Mouse (Mus musculus) heart, embryonic 11.5 days (tissue): Measurements from ENCODE around the gene Malrd1. TPM values are rescaled to one million over a fixed set of nuclear protein-coding genes. Genes with fewer than 3 reads are reported as not detected.
"Not testable (repeated sequence)": the region's sequence is repeated elsewhere in the genome, so short reads cannot be mapped to it uniquely, and the experiment has no call there.

Experiments
- ATAC-seq: fragments of 200-750 bp; cut with Nextera tagmentation; replicated peaks from 2 replicates; pipeline ENCODE4 v1.8.0; 2017; ENCODE audit warnings: moderate library complexity; ENCODE audit not compliant: insufficient number of reproducible peaks, low FRiP score, low TSS enrichment
- H3K27ac ChIP-seq: fragments of 300-500 bp; sonication (generic); 2 replicates; pipeline ENCODE4 v1.5.1; 2014; ENCODE audit warnings: mild to moderate bottlenecking, low read depth, low read length
- H3K27me3 ChIP-seq: fragments of 300-500 bp; sonication (generic); 2 replicates; pipeline ENCODE4 v1.6.1; 2014; ENCODE audit warnings: mild to moderate bottlenecking, low read length, mixed read lengths; ENCODE audit not compliant: control insufficient read depth, insufficient read depth
- H3K36me3 ChIP-seq: fragments of 300-500 bp; sonication (generic); 2 replicates; pipeline ENCODE4 v1.6.1; 2014; ENCODE audit warnings: mild to moderate bottlenecking, low read length, moderate library complexity, mixed read lengths; ENCODE audit not compliant: control insufficient read depth, insufficient read depth
- H3K4me1 ChIP-seq: fragments of 300-500 bp; sonication (generic); 2 replicates; pipeline ENCODE4 v1.6.1; 2014; ENCODE audit warnings: low read length; ENCODE audit not compliant: control insufficient read depth, insufficient read depth
- H3K4me2 ChIP-seq: fragments of 300-500 bp; sonication (generic); 2 replicates; pipeline ENCODE4 v1.6.1; 2014; ENCODE audit warnings: mild to moderate bottlenecking, moderate library complexity
- H3K4me3 ChIP-seq: fragments of 300-500 bp; sonication (generic); 2 replicates; pipeline ENCODE4 v1.5.1; 2014; ENCODE audit warnings: low read depth, low read length
- H3K9ac ChIP-seq: fragments of 300-500 bp; sonication (generic); 2 replicates; pipeline ENCODE4 v1.6.1; 2014; ENCODE audit warnings: mild to moderate bottlenecking, low read depth, low read length, moderate library complexity
- H3K9me3 ChIP-seq: fragments of 300-500 bp; sonication (generic); replicated peaks from 2 replicates; pipeline ENCODE4 v1.6.1; 2016; ENCODE audit warnings: low read length; ENCODE audit not compliant: control insufficient read depth
- WGBS: fragments of 180-500 bp; shearing (Covaris S2); extraction: QIAGEN DNeasy Blood & Tissue Kit; methylation state at CpG from one replicate; pipeline ENCODE4 v1.1.7; 2014; ENCODE audit not compliant: insufficient replicate concordance; 5-methylcytosine and 5-hydroxymethylcytosine counted together
- polyA plus RNA-seq: library from polyadenylated mRNA; unstranded; fragments of >200 nt; fragmentation: Nextera tagmentation; extraction: Ambion mirVana; gene quantifications from 2 replicates; pipeline ENCODE4 v1.2.1, GENCODE M21; 2014

Gene Malrd1
- polyA plus RNA-seq, 1 experiment from 2014 or later = not detected

- H3K4me2 ChIP-seq = no peak overlapping the region
- H3K4me3 ChIP-seq = no peak overlapping the region
- no peaks in the 10 kb centered on the region for H3K9me3 ChIP-seq
- no peak overlapping the region for H3K9ac ChIP-seq
- H3K4me1 ChIP-seq = no peaks in the 10 kb centered on the region
- ATAC-seq = no peak
- H3K27me3 ChIP-seq = no peaks in the 10 kb centered on the region
- no peaks in the 10 kb centered on the region for H3K36me3 ChIP-seq
- H3K27ac ChIP-seq = no peak overlapping the region
- WGBS = 76% methylated on average over 1 of the region's 1 CpGs
Measured at GRCm38 (mm10) chr2:15932340-15932739, 406.1 kb downstream of the Malrd1 start.

DNA sequence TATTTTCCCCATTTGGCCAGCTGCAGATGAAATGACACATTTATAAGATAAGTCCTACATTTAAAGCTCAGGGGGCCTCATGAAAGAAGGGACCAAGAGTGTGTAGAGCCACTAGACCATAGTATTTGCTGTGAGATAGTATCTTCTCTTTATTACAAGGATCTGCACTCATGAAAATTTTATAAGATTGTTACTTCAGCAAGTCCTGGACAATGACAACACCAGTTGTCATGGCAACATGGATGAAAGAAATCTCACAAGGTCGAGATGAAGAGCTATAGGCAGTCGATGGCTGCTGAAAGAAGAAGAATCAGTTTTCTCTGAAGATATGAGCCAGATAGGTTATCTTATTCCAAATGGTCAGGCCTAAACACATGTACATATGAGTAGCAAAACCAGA lies 476.6 kb downstream of the Malrd1 start:
- no peak for ATAC-seq
- Histone ChIP-seq H3K27me3 (no peaks in the 10 kb centered on the region), H3K4me1 (no peaks in the 10 kb centered on the region), H3K27ac (no peak overlapping the region), H3K4me2 (no peak overlapping the region), H3K9me3 (no peaks in the 10 kb centered on the region), H3K9ac (no peak overlapping the region), H3K4me3 (no peak overlapping the region), H3K36me3 (no peaks in the 10 kb centered on the region)
- 63% methylated on average over 2 of the region's 2 CpGs for WGBS

- H3K4me1 ChIP-seq, H3K4me3 ChIP-seq, H3K4me2 ChIP-seq, H3K36me3 ChIP-seq, ATAC-seq, H3K27ac ChIP-seq, H3K27me3 ChIP-seq, H3K9ac ChIP-seq, H3K9me3 ChIP-seq: not testable (repeated sequence)
- WGBS = 70% methylated on average over 2 of the region's 2 CpGs
Measured at GRCm38 (mm10) chr2:16017046-16017445, 490.8 kb downstream of the Malrd1 start.

- not testable (repeated sequence) for ATAC-seq, H3K4me1 ChIP-seq, H3K27ac ChIP-seq, H3K9ac ChIP-seq, H3K4me3 ChIP-seq, H3K36me3 ChIP-seq, H3K27me3 ChIP-seq, H3K9me3 ChIP-seq, H3K4me2 ChIP-seq
Measured at GRCm38 (mm10) chr2:16017719-16018118, 491.4 kb downstream of the Malrd1 start.

DNA sequence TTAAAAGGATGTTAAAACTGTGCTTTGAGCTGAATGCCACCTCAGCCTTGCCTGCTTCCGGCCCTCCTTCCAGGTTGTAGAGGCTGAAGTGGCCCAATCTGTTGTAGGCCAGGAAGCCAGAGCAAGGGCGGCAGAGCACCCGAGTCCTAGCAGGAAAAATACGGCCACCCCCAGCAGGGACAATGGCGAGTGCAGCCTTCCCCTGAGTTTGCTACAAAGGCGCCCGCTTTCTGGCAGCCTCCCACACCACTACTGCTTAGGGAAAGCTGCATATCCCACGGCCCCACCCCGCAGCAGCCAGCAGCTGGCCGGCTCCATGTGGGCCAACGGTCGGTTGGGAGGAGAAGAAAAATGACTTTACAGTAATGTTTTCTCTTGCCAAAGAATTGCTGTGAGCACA lies 503.5 kb downstream of the Malrd1 start:
- Histone ChIP-seq H3K4me1 (no peaks in the 10 kb centered on the region), H3K9me3 (no peaks in the 10 kb centered on the region), H3K4me2 (no peak overlapping the region), H3K4me3 (no peak overlapping the region), H3K36me3 (no peaks in the 10 kb centered on the region), H3K9ac (no peak overlapping the region), H3K27me3 (no peaks in the 10 kb centered on the region), H3K27ac (no peak overlapping the region)
- WGBS = 62% methylated on average over 12 of the region's 12 CpGs
- no peak for ATAC-seq

- Histone ChIP-seq H3K4me2 (no peak overlapping the region), H3K9ac (no peak overlapping the region), H3K9me3 (no peaks in the 10 kb centered on the region), H3K27me3 (no peaks in the 10 kb centered on the region), H3K4me1 (no peaks in the 10 kb centered on the region), H3K4me3 (no peak overlapping the region), H3K36me3 (no peaks in the 10 kb centered on the region), H3K27ac (no peak overlapping the region)
- ATAC-seq = no peak
- WGBS = 67% methylated on average over 4 of the region's 4 CpGs
Measured at GRCm38 (mm10) chr2:16031559-16031958, 505.3 kb downstream of the Malrd1 start.

DNA sequence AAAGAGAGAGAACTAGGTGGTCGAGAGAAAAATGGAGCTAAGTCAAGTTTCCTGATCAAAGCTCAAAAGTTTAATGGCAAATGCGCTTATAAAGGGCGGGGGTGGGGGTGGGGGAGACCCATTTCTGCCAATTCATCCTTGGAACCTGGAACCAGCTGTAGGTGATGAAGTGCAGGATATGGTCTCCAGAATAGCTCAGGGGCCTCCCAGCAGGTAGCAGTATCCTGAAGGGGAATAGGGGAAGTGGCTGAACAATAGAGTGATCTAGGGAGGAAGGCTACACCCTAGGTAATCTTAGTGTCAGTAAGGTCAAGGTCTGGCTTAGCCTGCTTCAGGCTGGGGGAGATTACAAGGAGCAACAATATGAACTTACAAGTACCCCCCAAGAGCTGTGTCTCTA lies 506.5 kb downstream of the Malrd1 start:
- Histone ChIP-seq H3K9ac (no peak overlapping the region), H3K4me1 (no peaks in the 10 kb centered on the region), H3K9me3 (no peaks in the 10 kb centered on the region), H3K27ac (no peak overlapping the region), H3K36me3 (no peaks in the 10 kb centered on the region), H3K27me3 (no peaks in the 10 kb centered on the region), H3K4me3 (no peak overlapping the region), H3K4me2 (no peak overlapping the region)
- ATAC-seq = no peak
- WGBS = 51% methylated on average over 3 of the region's 3 CpGs

GRCm38 (mm10) chr2:16110696-16111095 lies 584.4 kb downstream of the Malrd1 start:
- H3K27ac ChIP-seq = no peak overlapping the region
- ATAC-seq = no peak
- WGBS = 43% methylated on average over 3 of the region's 3 CpGs

DNA sequence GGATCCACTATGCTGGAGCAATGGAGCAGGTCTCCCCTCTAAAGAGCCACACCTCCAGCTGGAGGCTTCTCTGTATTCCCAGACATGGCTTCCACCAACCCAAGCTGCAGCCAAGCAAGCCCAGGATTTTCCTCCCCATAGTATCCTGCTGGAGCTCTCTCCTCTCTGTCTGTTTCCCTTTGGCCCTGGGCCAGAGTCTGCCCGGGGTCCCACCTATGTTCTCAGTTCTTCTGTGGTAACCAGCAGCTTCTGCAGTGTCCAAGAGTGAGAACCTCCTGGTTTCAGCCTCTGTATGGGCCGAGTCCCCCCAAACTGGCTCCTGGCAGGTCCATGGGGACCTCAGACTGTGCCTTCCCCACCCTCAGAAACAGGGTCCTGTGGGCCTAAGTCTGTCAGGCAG lies 587.1 kb downstream of the Malrd1 start:
- Histone ChIP-seq H3K4me2 (no peak overlapping the region), H3K27ac (no peak overlapping the region), H3K4me3 (no peak overlapping the region), H3K9ac (no peak overlapping the region), H3K4me1 (no peaks in the 10 kb centered on the region), H3K36me3 (no peaks in the 10 kb centered on the region), H3K27me3 (no peaks in the 10 kb centered on the region), H3K9me3 (no peaks in the 10 kb centered on the region)
- no peak for ATAC-seq
- 71% methylated on average over 2 of the region's 2 CpGs for WGBS

More at GRCm38 (mm10) chr2:16110696-16111095, 584.4 kb downstream of the Malrd1 start:
- Histone ChIP-seq H3K4me1 (no peaks in the 10 kb centered on the region), H3K36me3 (no peaks in the 10 kb centered on the region), H3K27me3 (no peaks in the 10 kb centered on the region), H3K9me3 (no peaks in the 10 kb centered on the region), H3K4me2 (no peak overlapping the region), H3K4me3 (no peak overlapping the region), H3K9ac (no peak overlapping the region)
